Mouse (Mus musculus) bone marrow, adult 2 months (tissue): ENCODE measurements around the gene Olfr374. TPM values are rescaled to one million over a fixed set of nuclear protein-coding genes. Genes with fewer than 3 reads are reported as not detected.
"Not testable (repeated sequence)": the region's sequence is repeated elsewhere in the genome, so short reads cannot be mapped to it uniquely, and the experiment has no call there.

ENCODE experiments used
- H3K27ac ChIP-seq: fragments of 200-500 bp; 2 replicates; pipeline ENCODE4 v1.5.1; 2012; ENCODE audit warnings: low read depth, mild to moderate bottlenecking, control low read depth, inconsistent platforms, low read length; ENCODE audit not compliant: control insufficient read depth, poor library complexity, insufficient read depth
- H3K4me1 ChIP-seq: fragments of 200-500 bp; 2 replicates; pipeline ENCODE4 v1.6.1; 2011; ENCODE audit warnings: low read length; ENCODE audit not compliant: control insufficient read depth, insufficient read depth
- H3K4me3 ChIP-seq: fragments of 200-500 bp; replicated peaks from 2 replicates; pipeline ENCODE3; 2011; ENCODE audit warnings: mild to moderate bottlenecking, low read depth, low read length, control low read depth; ENCODE audit not compliant: control insufficient read depth
- CTCF ChIP-seq: fragments of 200-500 bp; IDR thresholded peaks from 2 replicates; pipeline ENCODE4 v1.5.1; 2011; ENCODE audit warnings: low read length, control low read depth; ENCODE audit not compliant: control insufficient read depth, insufficient read depth
- POLR2A ChIP-seq: fragments of 200-500 bp; IDR thresholded peaks from 2 replicates; pipeline ENCODE4 v1.6.1; 2011; ENCODE audit warnings: low read depth, mild to moderate bottlenecking, control low read depth, low read length, borderline replicate concordance; ENCODE audit not compliant: control insufficient read depth
- WGBS: fragments of 180-500 bp; shearing (Covaris S2); methylation state at CpG from one replicate; pipeline ENCODE4 v1.1.7; 2018; 5-methylcytosine and 5-hydroxymethylcytosine counted together
- polyA plus RNA-seq: library from polyadenylated mRNA; stranded (reverse); fragments of >200 nt; gene quantifications from 2 replicates; pipeline ENCODE4 v1.2.4, GENCODE M21; 2011; ENCODE audit warnings: low replicate concordance; ENCODE audit not compliant: missing spikeins, insufficient read depth, insufficient read length

The Olfr374 gene
- polyA plus RNA-seq = 0.18 and 0.30 TPM in 2 replicates

- H3K4me3 ChIP-seq = no peak within 1 kb of the TSS
- H3K4me1 ChIP-seq = peaks cover 1% of the 10 kb centered on the region; the same call in 1 of the 2 replicates
- H3K27ac ChIP-seq = no peak within 1 kb of the TSS
- 88% methylated on average over 3 of the region's 3 CpGs for WGBS
- TF ChIP-seq POLR2A = no peak
- TF ChIP-seq CTCF = no peak
Observed at GRCm38 (mm10) chr8:72106740-72107139, at the start of gene Olfr374. Olfr374 (plus strand) TSS chr8:72107040.

DNA sequence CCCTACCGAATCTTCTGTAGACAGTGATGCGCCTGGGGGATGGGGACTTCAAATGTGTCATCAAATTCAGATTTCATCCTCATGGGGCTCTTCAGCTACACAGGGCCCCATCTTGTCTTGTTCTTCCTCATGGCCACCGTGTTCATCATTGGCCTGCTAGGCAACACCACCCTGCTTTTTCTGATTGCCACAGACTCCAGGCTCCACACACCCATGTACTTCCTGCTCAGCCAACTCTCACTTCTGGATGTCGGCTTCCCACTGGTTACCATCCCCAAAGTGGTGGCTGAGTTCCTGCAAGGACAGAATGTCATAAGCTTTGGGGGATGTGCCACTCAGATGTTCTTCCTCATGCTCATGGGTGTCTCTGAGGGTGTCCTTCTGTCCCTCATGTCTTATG is 49.2 kb upstream of the Olfr374 start:
- H3K27ac ChIP-seq = not testable (repeated sequence)
- WGBS = 68% methylated on average over 3 of the region's 4 CpGs

GRCm38 (mm10) chr8:72066819-72067399 is 39.9 kb upstream of the Olfr374 start:
- H3K27ac ChIP-seq = peak overlapping the region; percentile 84
- WGBS = 40% methylated on average over 1 of the region's 1 CpGs
- H3K4me1 ChIP-seq = not testable (repeated sequence)

More for the DNA sequence above, 49.2 kb upstream of the Olfr374 start:
- H3K4me3 ChIP-seq, H3K4me1 ChIP-seq: not testable (repeated sequence)

GRCm38 (mm10) chr8:72082877-72083276 is 24.0 kb upstream of the Olfr374 start, which contains the start of gene Olfr373:
Olfr373 (plus strand) TSS chr8:72083177.
- not testable (repeated sequence) for H3K27ac ChIP-seq, H3K4me1 ChIP-seq, H3K4me3 ChIP-seq

More at GRCm38 (mm10) chr8:72066819-72067399, 39.9 kb upstream of the Olfr374 start:
- H3K4me3 ChIP-seq = not testable (repeated sequence)

DNA sequence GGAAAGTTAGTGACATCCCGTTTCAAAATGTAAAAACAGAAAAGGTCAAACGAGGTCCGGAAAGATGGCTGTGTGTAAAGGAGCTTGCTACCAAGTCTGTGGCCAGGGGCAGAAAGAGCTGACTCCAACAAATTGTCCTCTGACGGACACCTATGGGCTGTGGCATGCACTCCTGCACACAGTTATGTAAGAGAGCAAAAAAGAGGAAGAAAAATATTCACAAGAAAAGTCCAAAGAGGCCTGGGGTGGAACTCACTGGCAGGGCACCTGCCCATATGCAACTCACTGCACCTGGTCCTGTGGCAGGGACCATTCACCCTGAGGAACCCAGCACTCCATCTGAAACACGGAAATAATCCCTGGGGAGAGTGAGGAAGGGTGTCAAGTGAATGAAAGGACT is 22.1 kb upstream of the Olfr374 start:
- Histone ChIP-seq H3K4me3 (no peak overlapping the region), H3K27ac (no peak overlapping the region), H3K4me1 (0 out of 2 replicates have a peak, but pooled peaks cover 1% of the 10 kb centered on the region)
- WGBS = 6% methylated on average over 5 of the region's 5 CpGs
- TF ChIP-seq POLR2A (no peak), CTCF (no peak)

DNA sequence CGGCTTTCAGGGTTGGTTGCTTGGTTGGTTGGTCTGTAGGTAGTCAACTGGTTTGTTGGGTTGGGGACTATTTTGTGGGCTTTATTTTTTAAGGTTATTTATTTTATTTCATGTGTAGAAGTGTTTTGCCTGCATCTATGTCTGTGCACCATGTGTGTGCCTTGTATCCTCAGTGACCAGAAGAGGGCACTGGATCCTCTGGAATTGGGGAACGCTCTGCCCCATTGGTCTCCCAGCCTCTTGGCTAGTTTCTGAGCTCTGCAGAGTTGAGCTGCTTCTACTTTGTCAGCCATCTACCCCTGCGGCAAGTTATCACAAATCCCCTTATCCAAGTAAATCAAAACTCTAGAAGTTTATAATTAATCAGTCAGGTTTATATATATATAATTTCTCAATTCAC is 19.2 kb upstream of the Olfr374 start:
- not testable (repeated sequence) for H3K4me3 ChIP-seq, H3K4me1 ChIP-seq, H3K27ac ChIP-seq
- 82% methylated on average over 3 of the region's 3 CpGs for WGBS
- TF ChIP-seq CTCF = peak; percentile 12; the same call in 1 of the 2 replicates

DNA sequence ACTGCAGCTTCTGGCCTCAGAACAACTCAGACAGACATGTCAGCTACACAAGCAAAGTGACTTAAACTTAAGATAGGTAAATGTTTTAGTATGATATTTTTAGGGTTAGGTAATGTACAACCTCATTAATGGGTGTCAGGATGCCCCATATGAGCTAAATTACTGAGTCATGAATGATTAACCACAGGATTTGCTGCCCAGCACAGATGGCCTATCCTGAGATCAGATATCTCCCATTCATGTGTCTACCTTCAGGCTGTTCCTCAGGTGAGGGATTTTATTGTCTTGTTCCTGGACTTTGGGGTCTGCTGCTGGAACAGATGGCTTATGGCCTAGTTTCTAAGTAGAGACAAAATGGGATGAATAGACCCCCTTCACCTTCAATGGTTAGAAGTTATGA is 10.1 kb upstream of the Olfr374 start:
- not testable (repeated sequence) for H3K4me3 ChIP-seq, H3K4me1 ChIP-seq, H3K27ac ChIP-seq

DNA sequence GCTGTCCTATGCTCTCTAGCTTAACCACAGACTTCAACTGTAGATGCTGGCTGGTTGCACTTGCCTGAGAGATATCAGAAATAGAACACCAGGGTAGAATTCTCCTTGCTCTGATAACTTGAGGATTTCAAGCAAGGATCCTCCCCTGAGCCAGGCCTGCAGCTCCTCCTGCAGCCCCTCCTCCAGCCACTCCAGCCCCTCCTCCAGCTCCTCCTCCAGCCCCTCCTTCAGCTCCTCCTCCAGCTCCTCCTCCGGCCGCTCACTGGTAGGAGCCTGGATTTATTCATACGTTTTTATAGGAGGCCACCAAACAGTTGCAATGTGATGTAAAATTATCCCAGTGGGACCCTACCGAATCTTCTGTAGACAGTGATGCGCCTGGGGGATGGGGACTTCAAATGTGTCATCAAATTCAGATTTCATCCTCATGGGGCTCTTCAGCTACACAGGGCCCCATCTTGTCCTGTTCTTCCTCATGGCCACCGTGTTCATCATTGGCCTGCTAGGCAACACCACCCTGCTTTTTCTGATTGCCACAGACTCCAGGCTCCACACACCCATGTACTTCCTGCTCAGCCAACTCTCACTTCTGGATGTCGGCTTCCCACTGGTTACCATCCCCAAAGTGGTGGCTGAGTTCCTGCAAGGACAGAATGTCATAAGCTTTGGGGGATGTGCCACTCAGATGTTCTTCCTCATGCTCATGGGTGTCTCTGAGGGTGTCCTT is 7.3 kb upstream of the Olfr374 start:
- 71% methylated on average over 6 of the region's 7 CpGs for WGBS
- H3K4me1 ChIP-seq, H3K4me3 ChIP-seq, H3K27ac ChIP-seq: not testable (repeated sequence)

DNA sequence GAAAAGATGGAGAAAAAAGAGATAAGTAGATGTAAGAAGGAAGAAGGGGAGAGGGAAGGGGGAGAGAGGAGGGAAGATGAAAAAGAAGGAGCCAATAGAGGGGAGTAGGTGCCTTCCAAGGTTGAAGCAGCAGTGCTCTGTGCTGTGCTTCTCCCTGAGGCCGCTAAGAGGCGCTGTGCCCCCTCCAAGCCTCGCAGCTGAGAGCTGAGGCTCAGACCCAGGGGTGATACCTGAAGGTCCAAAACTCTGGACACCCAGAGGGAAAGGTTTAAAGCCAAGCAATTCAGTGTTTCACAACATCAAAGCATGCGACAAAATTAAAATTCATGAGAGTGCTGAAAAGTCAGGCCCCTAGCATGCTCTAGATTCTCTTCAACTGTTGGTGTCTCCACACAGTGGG is 1.7 kb upstream of the Olfr374 start:
- no peak for TF ChIP-seq POLR2A
- TF ChIP-seq CTCF = peak; percentile 75
- no peak overlapping the region for H3K27ac ChIP-seq
- 27% methylated on average over 4 of the region's 4 CpGs for WGBS
- H3K4me3 ChIP-seq = no peak overlapping the region
- H3K4me1 ChIP-seq = no peaks in the 10 kb centered on the region
